Mouse (Mus musculus): ENCODE measurements around the gene Calcoco1. TPM values are rescaled to one million over a fixed set of nuclear protein-coding genes. Genes with fewer than 3 reads are reported as not detected.

Gene Calcoco1
- polyA plus RNA-seq, 1 experiment from 2014 or later: 53.4 TPM

DNA sequence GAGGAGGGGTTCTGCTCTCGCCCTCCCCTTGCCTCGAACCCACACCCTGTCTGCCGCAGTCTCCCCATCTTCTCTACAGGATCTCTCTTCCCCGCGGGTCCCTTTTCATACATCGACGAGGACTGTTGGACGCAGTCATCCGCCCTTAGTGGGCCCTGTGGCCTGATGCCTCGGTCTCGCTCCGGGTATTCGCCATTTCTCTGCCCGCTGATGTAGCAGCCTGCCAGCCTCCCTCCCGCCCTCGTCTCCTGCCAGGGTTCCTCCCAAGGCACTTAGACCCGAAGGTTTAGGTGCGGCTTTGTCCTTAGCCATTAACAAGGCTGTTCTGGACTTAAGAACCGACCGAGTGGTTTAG is 25.3 kb upstream of the Calcoco1 start:
- ATAC-seq (ENCODE audit: insufficient number of reproducible peaks, insufficient read depth, low FRiP score, low TSS enrichment, low read depth): no peak
- Histone ChIP-seq H3K4me2 (peak overlapping the region; percentile 96), H3K4me1 (peaks cover 34% of the 10 kb centered on the region), H3K9me3 (no peaks in the 10 kb centered on the region), H3K27me3 (peaks cover 95% of the 10 kb centered on the region), H3K36me3 (no peaks in the 10 kb centered on the region), H3K4me3 (peak overlapping the region; percentile 56), H3K9ac (peak overlapping the region; percentile 69), H3K27ac (no peak overlapping the region)
- 2% methylated on average over 20 of the region's 20 CpGs for whole genome bisulfite sequencing

DNA sequence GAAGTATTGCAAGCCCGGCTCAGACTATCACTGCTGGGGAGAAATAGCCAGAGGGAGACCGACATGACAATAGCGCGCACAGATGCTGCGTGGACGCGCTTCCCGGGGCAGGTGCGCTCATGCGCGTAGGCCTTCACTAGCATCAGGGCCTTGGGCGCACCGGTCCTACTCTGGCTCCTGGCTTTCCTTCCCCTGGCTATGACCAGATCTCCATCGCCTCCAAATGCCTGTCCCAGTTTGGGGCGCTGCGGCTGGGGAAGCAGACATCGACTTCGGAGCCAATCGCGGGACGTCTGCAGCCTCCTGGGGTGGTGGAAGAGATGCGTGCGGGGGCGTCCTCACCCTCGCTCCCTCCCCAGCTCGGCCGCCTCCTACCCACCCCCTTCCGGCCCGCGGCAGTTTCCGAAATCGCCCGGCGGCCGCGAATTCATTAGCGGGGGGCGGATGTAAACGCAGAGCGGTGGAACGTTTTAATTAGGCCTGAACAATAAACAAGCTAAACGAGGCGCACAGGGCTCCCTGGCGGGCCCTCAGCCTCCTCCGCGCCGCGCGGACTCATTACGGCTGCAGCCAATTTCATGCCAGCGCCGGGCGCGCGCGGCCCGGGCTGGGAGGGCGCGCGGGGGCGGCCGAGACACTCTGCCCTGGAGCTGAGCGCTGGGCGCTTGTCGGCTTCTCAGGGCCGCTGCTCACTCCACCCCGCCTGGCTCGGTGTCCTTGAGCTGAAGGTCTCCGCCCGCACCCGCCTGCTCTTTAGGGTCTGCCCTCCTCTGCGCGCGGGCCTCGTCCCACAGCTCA is 24.7 kb upstream of the Calcoco1 start:
- Histone ChIP-seq H3K9me3 (no peaks in the 10 kb centered on the region), H3K27ac (no peak overlapping the region)

DNA sequence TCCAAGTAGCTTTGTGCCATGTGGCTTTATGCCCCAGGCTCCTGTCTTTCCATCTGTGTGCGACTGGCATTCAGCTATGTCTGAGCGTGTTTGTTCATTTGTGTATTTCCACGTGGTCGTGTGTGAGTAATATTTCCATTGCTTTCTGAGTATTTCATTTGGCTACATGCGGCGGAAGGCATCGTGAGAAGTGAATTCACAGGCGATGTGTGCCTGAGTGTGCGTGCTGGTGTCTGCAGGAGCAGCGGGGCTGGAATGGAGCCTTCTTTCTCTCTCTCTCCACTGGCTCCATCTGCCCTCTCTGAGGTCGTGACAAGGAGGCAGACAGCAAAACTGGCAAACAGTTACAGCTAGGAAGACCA is 24.1 kb upstream of the Calcoco1 start:
- 5% methylated on average over 11 of the region's 11 CpGs for WGBS
- Histone ChIP-seq H3K4me1 (peaks cover 34% of the 10 kb centered on the region), H3K27me3 (peaks cover 94% of the 10 kb centered on the region), H3K9me3 (no peaks in the 10 kb centered on the region), H3K4me2 (peak overlapping the region; percentile 96), H3K27ac (no peak overlapping the region), H3K36me3 (no peaks in the 10 kb centered on the region), H3K9ac (peak overlapping the region; percentile 69; the same call in 1 of the 2 replicates), H3K4me3 (peak overlapping the region; percentile 56)
- ATAC-seq (ENCODE audit: insufficient number of reproducible peaks, insufficient read depth, low FRiP score, low TSS enrichment, low read depth): no peak

More for the DNA sequence above, 24.7 kb upstream of the Calcoco1 start:
- ATAC-seq (ENCODE audit: insufficient number of reproducible peaks, insufficient read depth, low FRiP score, low TSS enrichment, low read depth): peak; percentile 35; the same call in 1 of the 2 replicates
- Histone ChIP-seq H3K4me3 (peak overlapping the region; percentile 56), H3K4me2 (peak overlapping the region; percentile 96), H3K4me1 (peaks cover 34% of the 10 kb centered on the region), H3K36me3 (no peaks in the 10 kb centered on the region), H3K9ac (peak overlapping the region; percentile 69), H3K27me3 (peaks cover 93% of the 10 kb centered on the region)
- under 1% methylated on average over 75 of the region's 75 CpGs for WGBS

DNA sequence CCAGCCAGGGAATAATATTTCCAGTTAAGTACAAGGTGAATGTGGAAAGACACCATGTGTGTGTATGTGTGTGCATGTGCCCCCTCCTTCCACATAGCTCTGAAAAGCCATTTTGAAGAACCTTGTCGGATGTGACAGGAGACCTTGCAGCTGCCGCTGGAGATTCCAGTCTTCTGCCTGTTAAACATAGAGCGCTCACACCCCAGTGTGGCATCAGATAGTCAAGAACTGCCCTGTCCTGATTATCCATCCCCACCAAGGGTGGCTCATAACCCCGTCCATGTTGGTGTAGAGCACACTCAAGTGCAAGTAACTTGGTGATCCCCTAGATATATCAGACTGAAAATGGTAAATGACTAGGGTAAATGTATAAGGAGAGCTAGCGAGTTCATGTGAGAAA is 23.4 kb upstream of the Calcoco1 start:
- Histone ChIP-seq H3K9ac (no peak overlapping the region), H3K27me3 (peaks cover 90% of the 10 kb centered on the region), H3K36me3 (no peaks in the 10 kb centered on the region), H3K27ac (no peak overlapping the region), H3K4me1 (peaks cover 33% of the 10 kb centered on the region), H3K4me3 (no peak overlapping the region), H3K4me2 (no peak overlapping the region), H3K9me3 (no peaks in the 10 kb centered on the region)
- no peak for ATAC-seq (ENCODE audit: insufficient number of reproducible peaks, insufficient read depth, low FRiP score, low TSS enrichment, low read depth)
- 23% methylated on average over 5 of the region's 5 CpGs for WGBS

DNA sequence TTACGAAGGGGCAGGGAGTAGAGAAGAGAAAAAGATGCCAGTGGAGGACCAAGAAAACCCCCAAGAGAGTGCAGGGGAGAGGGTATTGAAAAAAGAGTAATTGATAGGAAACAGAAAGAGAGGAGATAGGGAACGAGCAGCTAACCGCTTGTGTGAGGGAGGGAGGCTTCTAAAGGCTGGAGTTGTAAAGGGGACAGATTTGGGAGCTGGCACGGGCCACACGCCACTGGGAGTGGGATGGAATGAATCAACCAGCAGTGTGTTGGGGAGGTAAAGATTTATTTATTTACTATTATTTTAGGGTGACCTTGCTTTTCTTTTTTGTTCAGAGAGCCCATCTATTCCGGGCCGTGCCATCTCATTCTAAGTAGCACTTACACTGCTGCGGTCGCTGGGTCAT is 22.9 kb upstream of the Calcoco1 start:
- H3K4me1 ChIP-seq: peaks cover 28% of the 10 kb centered on the region
- 13% methylated on average over 9 of the region's 9 CpGs for WGBS

DNA sequence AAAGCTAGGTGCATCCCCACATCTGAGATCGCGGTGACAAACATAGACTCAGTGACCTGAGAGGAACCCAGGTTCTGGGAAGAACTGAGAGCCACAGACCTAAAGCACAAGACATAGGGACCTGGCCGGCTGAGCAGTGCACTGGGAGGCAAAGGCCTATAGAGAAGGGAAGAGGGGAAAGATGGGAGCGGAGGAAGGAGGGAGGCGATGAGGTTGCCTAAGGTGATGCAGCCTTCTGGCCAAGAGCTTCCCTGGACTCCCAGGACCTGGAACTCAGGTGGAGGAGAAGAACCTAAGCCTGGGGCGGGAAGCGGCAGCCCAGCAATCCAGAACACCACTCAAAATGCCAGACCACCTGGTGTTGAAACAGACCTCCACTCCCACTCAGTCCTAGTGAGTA is 22.4 kb upstream of the Calcoco1 start:
- no peak overlapping the region for H3K4me2 ChIP-seq
- WGBS: 12% methylated on average over 7 of the region's 7 CpGs

More for the DNA sequence above, 22.9 kb upstream of the Calcoco1 start:
- peaks cover 85% of the 10 kb centered on the region for H3K27me3 ChIP-seq
- no peak overlapping the region for H3K9ac ChIP-seq
- H3K36me3 ChIP-seq: no peaks in the 10 kb centered on the region
- H3K4me3 ChIP-seq: no peak overlapping the region
- H3K9me3 ChIP-seq: no peaks in the 10 kb centered on the region
- ATAC-seq (ENCODE audit: insufficient number of reproducible peaks, insufficient read depth, low FRiP score, low TSS enrichment, low read depth): no peak
- no peak overlapping the region for H3K27ac ChIP-seq
- H3K4me2 ChIP-seq: no peak overlapping the region

DNA sequence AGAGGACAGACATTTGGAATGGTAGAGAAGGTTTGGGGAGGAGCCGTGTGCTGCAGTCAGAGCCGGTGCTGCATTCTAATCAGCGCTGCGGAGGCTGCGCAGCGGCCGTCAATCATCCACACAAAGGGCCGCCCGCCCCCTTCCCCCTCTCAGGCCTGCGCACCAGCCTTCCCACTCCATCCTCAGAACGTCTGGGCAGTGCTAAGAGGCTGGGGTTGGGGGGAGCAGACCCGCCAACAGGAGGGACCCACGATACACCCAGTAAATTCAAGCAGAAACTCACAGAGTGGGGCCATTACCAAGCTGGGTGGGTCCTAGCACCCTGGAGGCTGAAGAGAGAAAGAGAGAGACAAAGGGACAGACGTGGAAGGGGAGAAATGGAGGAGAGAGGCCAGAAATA is 22.0 kb upstream of the Calcoco1 start:
- Histone ChIP-seq H3K9me3 (no peaks in the 10 kb centered on the region), H3K36me3 (no peaks in the 10 kb centered on the region), H3K4me1 (peaks cover 28% of the 10 kb centered on the region), H3K9ac (no peak overlapping the region), H3K4me2 (no peak overlapping the region; the same call in 1 of the 2 replicates), H3K27me3 (peaks cover 78% of the 10 kb centered on the region), H3K27ac (no peak overlapping the region), H3K4me3 (peak overlapping the region; percentile 6; the same call in 1 of the 2 replicates)
- WGBS: 0% methylated on average over 14 of the region's 14 CpGs
- no peak for ATAC-seq (ENCODE audit: insufficient number of reproducible peaks, insufficient read depth, low FRiP score, low TSS enrichment, low read depth)

More for the DNA sequence above, 22.4 kb upstream of the Calcoco1 start:
- H3K9me3 ChIP-seq: no peaks in the 10 kb centered on the region
- H3K9ac ChIP-seq: no peak overlapping the region
- H3K27me3 ChIP-seq: peaks cover 82% of the 10 kb centered on the region
- no peaks in the 10 kb centered on the region for H3K36me3 ChIP-seq
- H3K27ac ChIP-seq: no peak overlapping the region
- peaks cover 28% of the 10 kb centered on the region for H3K4me1 ChIP-seq
- H3K4me3 ChIP-seq: 0 out of 2 replicates have a peak overlapping the region, but pooled peaks have one; percentile 6
- ATAC-seq (ENCODE audit: insufficient number of reproducible peaks, insufficient read depth, low FRiP score, low TSS enrichment, low read depth): no peak

DNA sequence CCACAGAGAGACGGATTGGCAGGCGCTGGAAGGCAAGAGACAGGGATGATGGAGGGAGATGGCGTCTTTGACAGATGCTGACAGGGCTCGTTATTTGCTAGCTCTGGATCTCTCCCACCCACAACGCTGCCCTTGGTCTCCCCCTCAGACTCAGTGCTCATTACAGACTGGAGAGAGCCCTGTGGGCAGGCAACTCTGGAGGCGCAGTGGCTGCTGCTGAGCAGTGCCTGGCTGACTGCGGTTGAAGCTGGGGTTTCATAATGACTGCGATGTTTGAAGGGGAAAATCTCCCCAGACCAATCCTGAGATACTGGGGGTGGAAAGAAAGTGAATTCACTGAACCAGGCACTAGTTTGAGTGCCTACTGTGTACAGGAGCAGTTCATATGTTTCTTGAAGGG is 21.2 kb upstream of the Calcoco1 start:
- Histone ChIP-seq H3K27ac (no peak overlapping the region), H3K4me2 (no peak overlapping the region), H3K36me3 (no peaks in the 10 kb centered on the region), H3K9ac (no peak overlapping the region), H3K4me1 (peaks cover 28% of the 10 kb centered on the region), H3K27me3 (peaks cover 70% of the 10 kb centered on the region), H3K9me3 (no peaks in the 10 kb centered on the region), H3K4me3 (no peak overlapping the region)
- no peak for ATAC-seq (ENCODE audit: insufficient number of reproducible peaks, insufficient read depth, low FRiP score, low TSS enrichment, low read depth)
- 24% methylated on average over 8 of the region's 8 CpGs for WGBS

DNA sequence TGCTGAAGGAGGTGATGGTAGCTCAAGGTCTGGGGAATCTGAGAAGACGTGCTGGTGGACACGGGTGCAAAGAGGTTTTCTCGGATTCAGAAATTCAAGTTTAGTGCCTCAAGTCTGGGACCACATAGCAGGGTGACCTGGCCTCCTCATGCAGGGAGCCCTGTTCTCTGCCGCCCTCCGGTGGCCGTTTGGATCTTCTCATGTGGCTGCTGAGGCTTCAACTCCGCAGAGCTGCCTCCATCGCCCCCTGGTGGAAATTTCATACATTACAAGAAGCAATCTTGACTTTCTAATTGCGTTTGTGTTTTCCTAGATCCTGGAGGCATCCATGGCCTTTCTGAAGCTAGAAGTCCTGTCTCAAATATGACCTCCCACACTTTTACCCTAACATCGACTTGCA is 20.6 kb upstream of the Calcoco1 start:
- peaks cover 25% of the 10 kb centered on the region for H3K4me1 ChIP-seq
- H3K27me3 ChIP-seq: peaks cover 69% of the 10 kb centered on the region
- H3K36me3 ChIP-seq: no peaks in the 10 kb centered on the region
- no peaks in the 10 kb centered on the region for H3K9me3 ChIP-seq
- 0 out of 2 replicates have a peak, but pooled peaks have one; percentile 66 for ATAC-seq (ENCODE audit: insufficient number of reproducible peaks, insufficient read depth, low FRiP score, low TSS enrichment, low read depth)
- no peak overlapping the region for H3K27ac ChIP-seq
- H3K4me3 ChIP-seq: no peak overlapping the region
- no peak overlapping the region for H3K9ac ChIP-seq
- WGBS: 0% methylated on average over 10 of the region's 10 CpGs
- H3K4me2 ChIP-seq: no peak overlapping the region

DNA sequence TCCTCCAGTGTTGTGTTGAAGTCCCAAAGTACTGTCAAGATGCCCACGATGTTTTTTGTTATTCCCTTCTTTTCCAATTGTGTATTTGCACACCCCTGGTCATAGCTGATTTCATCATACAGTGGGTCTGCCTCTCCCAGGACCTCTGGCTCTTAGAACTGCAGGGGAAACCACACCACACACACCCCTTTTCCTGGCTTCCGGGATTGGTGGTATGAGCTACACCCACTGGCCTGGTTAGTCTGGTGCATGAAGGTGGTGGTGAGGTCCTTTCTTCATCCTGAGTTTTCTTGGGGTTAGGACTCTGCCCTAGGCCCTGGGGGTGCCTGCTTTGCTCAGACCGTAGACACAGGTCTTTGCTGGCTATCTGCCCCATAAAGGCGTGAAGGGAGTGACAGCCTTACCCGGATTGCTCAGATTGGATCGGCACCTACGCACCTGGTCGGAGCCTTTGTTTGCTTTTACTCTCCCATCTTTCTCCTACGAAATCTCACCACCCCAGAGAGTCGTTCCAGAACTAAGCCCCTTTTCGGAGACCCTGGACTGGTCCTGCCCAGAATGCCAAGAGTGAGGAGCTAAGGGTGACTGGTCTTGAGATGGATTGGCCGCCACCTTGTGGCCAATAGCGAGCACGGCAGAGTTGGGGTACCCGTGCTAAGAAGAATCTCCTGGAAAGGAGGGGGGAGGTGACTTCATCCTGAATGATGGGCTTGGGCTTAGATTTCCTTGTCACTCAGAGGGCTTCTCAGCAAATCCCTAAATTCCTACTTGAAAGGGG is 17.7 kb upstream of the Calcoco1 start:
- 34% methylated on average over 15 of the region's 15 CpGs for WGBS
- Histone ChIP-seq H3K9ac (no peak overlapping the region), H3K27ac (no peak overlapping the region), H3K9me3 (no peaks in the 10 kb centered on the region), H3K27me3 (peaks cover 68% of the 10 kb centered on the region), H3K4me3 (no peak overlapping the region), H3K4me1 (peaks cover 20% of the 10 kb centered on the region), H3K4me2 (0 out of 2 replicates have a peak overlapping the region, but pooled peaks have one; percentile 26), H3K36me3 (no peaks in the 10 kb centered on the region)
- ATAC-seq (ENCODE audit: insufficient number of reproducible peaks, insufficient read depth, low FRiP score, low TSS enrichment, low read depth): no peak

DNA sequence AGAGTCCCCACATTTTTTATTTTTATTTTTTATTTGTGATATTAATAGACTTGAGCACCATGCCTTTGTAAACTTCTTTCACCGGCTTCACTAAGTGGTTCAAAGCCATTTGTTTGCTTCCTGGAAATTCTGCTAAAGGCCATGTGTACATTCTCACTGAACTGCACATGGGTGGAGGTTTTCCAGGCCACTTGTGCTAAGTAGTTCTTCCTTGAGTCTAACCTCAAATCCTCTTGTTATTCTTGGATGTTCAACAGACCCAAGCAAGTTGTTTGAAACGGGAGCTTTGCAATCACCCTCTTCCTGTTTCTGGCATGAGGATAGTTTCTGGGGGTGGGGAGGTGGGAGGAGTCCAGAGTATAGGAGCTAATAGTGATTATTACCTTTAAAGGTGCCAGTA is 16.5 kb upstream of the Calcoco1 start:
- Histone ChIP-seq H3K9ac (no peak overlapping the region), H3K4me1 (peaks cover 14% of the 10 kb centered on the region; the same call in 1 of the 2 replicates), H3K9me3 (no peaks in the 10 kb centered on the region), H3K27ac (no peak overlapping the region), H3K36me3 (no peaks in the 10 kb centered on the region), H3K27me3 (peaks cover 66% of the 10 kb centered on the region), H3K4me3 (no peak overlapping the region), H3K4me2 (no peak overlapping the region)
- WGBS: 46% methylated on average over 2 of the region's 2 CpGs
- no peak for ATAC-seq (ENCODE audit: insufficient number of reproducible peaks, insufficient read depth, low FRiP score, low TSS enrichment, low read depth)

Data from embryonic facial prominence, embryonic 13.5 days (tissue).